Mouse (Mus musculus): ENCODE measurements around the gene Itprid2. TPM values are rescaled to one million over a fixed set of nuclear protein-coding genes. Genes with fewer than 3 reads are reported as not detected.

The Itprid2 gene
- total RNA-seq, 2 experiments from 2014 or later: 22.6 to 23.0 TPM

DNA sequence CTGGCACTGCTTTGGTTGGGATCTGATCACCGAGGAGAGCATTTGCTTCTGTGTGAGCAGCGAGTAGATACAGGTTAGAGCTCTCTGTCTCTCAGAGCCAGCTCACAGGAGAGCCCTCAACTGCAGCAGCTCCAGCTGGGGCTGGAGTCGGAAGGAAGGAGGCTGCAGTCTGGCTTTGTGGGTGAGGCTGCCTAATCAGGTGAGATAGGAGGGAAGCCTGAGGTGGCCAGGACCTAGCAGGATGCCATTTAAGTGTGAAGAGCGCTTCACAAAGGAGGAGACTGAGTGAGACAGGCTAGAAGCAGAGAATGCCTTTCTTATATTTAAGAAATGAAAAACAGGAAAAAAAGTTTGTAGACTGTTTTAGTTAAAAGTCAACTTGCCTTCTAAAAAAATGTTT lies 11.9 kb downstream of the Itprid2 start:
- intact Hi-C loops (cut with DNase I): loop anchor here (5.0 kb wide), 1 partner anchor 125 kb away; no protein-coding TSS in a partner anchor
- DNase-seq: no peak

DNA sequence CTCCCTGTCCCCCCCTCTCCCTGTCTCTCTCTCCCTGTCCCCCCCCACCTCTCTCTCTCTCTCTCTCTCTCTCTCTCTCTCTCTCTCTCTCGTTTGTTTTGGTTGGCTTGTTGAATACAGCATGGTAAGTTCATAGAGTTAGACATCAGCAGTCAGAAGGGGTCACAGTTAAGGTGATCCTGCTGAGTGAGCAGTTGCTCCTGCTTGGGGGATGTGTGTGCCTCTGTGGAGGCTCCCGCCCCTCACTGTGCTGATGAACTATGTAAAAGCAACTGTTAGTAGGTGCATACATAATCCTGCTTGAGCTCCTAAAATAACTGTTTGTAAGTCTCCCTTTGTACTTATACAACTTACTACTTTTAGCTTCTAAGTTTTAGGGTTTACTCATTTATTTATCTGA lies 12.6 kb downstream of the Itprid2 start:
- intact Hi-C loops (cut with DNase I): loop anchor here (5.0 kb wide), 1 partner anchor 125 kb away; no protein-coding TSS in a partner anchor
- DNase-seq: no peak

DNA sequence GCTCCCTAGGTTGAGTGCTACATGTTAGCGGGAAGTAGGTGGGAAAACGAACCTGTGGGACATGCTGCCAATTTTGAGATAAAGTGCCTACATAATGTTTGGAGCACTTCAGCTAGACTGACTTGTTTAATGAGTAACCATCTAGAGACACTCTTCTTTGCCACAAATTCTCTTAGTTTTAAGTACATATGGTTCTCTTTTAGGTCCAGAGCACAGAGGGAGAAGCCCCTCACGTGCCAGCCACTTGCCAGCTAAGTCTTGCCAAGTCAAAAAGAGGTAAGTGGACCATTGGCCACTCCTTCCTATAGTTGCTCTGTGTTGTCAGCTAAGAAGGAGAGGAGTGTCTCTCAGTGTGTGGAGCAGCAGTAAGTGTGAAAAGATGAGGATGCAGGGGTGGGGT lies 16.0 kb downstream of the Itprid2 start:
- intact Hi-C loops (cut with DNase I): no loop called here

DNA sequence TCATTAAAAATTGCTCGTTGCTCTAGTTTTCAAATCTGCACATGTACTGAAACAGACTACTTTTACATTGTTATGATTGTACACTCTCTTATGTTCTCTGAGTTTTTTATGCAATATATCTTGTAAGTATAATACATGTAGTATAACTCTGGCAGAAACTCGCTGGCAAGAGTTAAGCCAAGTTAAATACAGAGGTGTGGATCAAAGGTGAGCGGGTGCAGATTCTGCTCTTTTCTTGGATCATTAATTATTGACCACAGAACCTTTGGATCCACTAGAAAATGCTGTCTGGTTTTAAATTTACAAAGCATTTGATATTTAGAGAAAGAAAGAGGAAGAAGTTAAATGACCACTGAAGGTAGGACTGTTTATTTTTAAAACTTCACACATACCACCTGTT lies 16.5 kb downstream of the Itprid2 start:
- no peak for DNase-seq
- intact Hi-C loops (cut with DNase I): no loop called here

More for the DNA sequence above, 16.0 kb downstream of the Itprid2 start:
- no peak for DNase-seq

DNA sequence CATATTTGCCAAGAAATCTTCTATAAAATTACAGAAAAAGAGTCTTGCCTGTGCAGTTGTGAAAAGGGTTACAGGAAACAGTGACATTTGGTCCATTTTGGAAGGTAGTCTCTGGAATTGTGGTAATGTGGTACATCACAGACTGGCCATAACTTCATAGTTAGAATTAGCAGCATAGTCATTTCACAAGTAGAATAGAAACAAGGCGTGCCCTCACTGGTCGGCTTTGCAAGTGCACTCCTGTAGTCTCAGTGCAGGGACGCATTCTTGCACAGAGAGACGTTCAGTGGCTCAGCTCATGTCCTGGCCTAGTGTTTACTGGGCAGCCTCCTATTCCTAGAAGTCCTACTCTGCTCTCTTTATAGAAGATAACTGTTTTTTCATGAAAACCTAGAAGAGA lies 17.4 kb downstream of the Itprid2 start:
- intact Hi-C loops (cut with DNase I): no loop called here
- DNase-seq: no peak

DNA sequence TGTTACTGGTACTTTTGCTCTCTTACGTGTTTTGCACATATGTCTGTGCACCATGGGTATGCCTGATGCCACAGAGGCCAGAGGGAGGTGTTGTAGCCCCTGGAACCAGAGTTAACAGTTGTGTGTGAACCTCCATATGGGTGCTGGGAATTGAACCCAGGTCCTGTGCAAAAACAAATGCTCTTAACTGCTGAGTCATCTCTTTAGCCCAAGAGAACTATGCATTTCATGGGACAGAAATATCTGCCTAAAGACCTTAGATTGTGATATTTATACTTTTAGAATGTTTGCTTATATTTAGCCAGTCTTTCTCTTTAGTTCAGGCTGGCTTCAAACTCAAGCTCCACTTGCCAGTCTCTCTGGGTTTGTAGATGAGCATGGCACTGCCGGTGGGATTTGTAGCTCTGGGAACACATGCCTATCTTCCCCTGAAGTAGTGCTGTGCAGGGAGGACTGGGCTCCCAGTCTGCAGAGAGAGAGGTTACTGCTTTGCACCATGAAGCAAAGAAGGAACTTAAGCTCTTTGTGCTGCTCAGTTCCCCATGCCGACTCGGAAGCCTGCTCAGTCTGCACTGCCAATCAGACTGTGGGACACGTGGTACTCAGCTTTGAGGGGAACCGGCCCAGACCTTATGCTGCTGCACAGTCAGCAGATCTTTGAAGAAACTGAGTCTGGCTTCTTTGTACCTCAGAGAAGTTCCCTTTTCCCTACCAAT lies 18.1 kb downstream of the Itprid2 start:
- intact Hi-C loops (cut with DNase I): no loop called here
- no peak for DNase-seq

DNA sequence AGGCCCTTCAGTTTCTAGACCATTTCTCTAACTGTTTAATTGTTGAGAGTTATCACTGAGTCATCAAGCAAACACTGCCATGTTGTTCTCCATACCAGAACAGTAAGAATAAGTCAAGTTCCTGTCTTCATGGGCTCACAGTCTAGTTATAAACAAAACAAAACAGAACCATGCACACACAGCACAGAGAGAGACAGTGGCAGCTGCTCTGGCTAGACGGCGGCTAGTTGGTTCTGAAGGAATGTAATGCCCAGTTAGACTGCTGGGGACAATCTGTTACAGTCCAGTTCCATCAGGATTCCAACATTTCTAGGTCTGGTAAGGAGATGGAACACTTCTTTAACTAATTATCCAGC lies 18.6 kb downstream of the Itprid2 start:
- no peak for DNase-seq
- intact Hi-C loops (cut with DNase I): no loop called here

DNA sequence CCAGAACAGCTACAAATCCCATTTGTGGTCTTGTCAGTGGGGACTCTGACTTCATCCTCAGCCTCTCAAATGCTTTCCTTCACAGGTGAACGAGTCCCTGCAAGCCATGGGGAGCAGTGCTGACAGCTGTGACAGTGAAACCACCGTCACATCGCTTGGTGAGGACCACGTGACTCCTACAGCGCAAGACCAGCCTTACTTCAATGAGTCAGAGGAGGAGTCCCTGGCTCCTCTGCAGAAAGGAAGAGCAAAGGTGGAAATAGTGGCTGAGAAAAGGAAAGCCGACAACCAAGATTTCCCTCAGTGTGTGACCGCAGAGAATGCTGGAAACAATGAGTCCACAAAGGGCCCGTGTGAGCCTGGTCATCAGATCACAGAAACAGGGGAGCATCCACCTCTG lies 21.9 kb downstream of the Itprid2 start:
- DNase-seq: no peak
- intact Hi-C loops (cut with DNase I): no loop called here

DNA sequence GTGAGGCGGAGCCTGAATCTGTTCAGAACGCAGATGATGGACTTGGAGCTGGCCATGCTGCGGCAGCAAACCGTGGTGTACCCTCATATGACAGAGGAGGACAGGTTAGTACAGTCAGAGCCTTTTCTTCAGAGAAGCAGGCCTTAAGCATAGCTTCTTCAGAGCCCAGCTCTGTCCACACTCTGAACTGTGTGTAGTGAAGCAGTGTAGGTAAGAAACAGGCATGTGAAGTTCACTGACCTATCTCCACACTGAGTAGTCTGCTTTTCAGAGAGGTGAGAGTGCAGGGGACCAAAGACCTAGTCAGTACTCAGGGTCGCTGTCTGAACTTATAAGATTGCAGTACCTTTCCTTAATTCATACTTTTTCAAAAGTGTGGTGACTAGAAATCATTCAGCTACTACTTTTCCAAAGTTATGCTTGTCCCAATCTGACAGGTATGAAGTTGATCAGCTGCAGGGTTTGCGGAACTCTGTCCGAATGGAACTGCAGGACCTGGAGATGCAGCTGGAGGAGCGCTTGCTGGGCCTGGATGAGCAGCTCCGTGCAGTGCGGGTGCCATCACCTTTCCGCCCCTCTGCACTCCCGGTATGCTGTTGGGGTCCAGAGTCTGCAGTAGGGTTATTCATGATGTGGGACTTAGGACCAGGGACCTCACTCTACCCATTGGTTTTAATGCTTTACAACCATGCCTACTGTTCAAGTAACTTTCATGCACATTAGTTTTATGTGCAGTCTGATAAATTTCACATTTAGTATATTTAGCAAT lies 25.4 kb downstream of the Itprid2 start:
- intact Hi-C loops (cut with DNase I): no loop called here
- no peak for DNase-seq

DNA sequence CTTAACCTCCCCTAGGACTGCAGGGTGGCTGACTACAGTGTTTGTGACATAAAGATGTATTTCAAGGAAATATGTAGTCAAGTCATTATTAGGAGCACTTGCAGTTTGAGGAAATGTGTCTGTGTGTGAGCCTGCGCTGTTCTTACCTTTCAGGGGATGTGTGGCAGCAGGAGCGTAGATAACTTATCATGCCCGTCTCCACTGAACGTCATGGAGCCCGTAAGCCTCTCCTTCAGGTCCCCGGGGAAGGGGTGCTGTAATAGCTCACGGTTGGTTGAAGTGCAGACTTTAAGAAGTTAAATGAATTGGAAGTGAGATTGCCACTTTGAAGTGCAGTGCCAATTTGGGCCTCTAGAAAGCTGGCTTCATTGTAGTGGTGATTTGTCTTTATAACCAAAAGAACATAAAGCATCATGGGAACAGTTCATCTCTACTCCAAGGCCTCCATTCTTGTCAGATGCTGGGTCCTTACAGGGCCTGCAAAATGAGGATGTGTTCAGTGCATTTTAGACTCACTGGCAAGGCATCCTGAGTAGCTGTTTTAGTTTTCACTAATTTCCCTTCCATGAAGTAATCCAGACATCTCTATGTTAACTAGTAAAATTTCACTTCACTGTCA lies 26.4 kb downstream of the Itprid2 start:
- intact Hi-C loops (cut with DNase I): no loop called here

DNA sequence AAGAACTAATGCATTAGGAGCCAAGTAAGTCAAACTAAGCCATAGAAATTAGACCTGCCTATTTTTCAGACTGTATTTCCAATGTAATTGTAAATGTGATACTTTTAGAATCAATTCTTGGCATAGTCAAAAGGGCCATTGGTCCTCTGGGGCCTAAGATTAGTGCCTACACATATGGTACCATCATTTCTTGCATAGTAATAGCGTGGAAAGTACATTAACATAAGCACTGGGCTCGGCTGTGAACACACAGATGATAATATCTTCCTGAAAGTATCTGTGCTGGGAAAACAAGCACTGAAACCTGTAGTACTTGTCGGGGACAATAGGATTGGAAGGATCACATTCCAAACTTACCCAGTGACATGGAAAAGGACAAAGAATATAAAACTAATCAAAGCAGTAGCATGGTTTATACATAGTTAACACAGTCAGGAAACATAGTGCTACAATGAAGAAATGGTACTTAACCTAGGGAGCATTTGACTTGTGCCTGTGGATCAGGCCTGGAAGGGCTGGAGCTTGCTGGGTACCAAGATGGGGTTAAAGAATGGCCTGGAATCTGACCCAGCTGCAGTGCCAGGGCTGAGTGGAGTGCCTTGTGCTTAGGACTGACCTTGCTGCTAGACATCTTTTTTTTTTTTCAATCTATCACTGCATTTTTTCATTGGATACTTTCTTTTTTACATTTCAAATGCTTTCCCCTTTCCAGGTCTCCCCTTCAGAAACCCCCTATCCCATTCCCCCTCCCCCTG lies 29.6 kb downstream of the Itprid2 start:
- intact Hi-C loops (cut with DNase I): no loop called here
- no peak for DNase-seq

More for the DNA sequence above, 26.4 kb downstream of the Itprid2 start:
- no peak for DNase-seq

DNA sequence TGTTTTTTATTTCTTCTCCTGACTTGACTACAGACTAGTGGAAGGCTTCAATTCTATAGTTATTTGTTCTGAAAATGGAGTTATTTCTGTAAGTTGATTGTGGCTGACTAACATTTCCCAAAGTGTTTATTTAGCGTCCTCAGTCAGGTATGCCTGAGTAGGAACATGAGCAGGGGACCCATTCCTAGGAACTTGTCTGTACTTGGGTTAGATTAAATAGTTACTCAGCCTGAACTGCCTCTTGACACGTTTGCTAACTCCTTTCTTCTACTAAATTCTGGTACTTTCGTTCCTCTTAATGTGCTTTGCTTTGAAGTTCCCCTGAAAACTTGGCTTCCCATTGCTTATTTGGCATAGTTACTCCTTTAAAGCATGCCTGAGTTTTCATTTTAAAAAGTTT lies 30.3 kb downstream of the Itprid2 start:
- no peak for DNase-seq
- intact Hi-C loops (cut with DNase I): no loop called here

DNA sequence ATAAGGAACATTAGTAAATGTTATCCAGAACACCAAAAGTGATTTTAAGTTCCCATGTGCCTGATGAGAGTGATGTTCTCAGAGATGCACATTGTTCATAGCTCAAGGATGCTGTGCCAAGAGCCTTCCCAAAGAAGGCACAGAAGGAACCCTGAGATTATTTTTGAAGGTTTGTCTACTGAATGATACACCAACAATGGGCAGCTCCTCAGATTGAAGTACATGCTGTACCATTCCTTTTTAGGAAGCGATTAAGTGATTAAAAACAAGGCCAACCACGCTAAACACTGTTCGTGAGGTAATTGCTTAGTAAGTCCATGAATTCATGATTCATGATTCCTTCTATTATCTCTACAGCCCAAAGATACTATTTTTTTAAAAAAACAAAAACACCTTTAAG lies 40.1 kb downstream of the Itprid2 start:
- no peak for DNase-seq
- intact Hi-C loops (cut with DNase I): no loop called here

DNA sequence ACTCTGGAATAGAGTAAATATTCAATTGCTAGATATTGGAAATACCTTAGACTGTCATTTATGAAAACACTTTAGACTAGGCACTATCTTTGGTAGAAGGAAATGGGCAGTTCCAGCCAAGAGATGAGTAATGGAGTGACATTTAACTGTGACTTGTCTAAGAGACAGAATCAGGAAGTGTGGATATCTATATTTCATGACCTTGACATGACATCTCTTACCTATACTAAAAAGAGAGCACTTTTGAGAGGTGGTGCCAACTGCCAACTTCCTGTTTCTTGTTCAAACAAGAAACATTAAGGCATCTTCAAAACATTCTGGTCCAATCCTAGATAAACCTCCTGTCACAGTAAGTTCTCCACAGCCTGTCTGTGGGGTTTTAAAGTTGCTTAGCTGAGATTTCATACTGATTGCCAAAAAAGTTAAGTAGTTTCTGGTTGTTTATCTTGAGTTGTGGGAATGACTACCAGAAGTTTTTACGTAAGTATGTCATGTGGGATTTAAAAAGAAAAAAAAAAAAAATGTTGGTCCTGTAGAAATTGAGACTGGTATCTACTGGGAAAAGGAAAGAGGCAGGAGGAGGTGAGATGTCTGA lies 42.6 kb downstream of the Itprid2 start:
- no peak for DNase-seq
- intact Hi-C loops (cut with DNase I): no loop called here

DNA sequence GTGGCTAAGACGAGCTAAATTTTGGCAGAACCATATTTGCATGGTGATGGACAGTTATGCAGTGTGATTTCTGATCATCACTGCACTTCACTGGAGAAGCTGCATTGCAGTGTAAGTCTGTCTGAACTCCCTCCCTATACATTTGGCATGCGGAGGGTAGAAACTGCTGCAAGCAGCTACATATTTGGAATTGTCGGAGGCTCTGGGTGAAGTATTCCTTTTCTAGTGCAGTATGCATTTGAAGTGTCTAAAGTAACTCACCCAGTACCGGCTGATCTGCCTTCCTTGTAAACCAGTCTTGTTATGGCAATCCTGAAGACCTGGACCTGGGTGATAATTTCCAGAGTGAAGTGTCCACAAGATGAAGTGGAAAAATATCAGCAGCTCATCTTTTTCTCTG lies 46.5 kb downstream of the Itprid2 start:
- no peak for DNase-seq
- intact Hi-C loops (cut with DNase I): no loop called here

DNA sequence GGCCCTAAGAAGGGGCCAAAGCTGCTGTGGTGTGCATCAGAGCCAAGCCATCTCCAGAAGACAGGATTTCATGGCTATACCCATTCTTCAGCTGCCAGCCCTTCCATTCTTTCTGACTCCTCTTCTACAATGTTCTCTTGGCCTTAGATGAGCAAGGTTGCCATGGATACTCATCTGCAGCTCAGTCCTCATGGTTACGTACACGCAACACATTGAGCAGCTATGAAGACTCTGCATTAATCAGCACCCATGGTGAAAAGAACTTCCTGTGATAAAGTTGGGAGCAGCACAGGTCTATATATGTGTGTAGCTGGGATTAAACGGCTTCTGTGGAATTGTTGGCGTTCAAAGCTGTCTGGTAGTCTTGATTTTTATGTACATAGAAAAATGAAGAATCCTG lies 48.1 kb downstream of the Itprid2 start:
- no peak for DNase-seq
- intact Hi-C loops (cut with DNase I): no loop called here

DNA sequence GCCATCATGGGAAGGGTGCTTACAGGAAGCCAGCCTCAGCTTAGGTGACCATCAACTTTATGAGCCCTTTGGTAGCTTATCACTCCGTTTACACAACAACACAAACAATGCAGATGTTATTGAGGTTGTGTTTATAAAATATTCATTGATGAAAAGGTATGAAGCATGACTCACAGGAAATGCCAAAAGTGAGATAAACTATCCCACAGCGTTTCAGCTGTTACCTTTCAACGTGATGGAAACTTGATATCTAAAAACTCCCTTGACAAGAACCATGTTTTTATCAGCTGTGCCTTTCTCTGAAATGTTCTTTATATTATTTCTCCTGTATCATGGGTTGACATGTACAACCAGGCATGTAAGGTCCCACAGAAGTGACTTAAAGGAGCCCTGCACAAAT lies 55.7 kb downstream of the Itprid2 start:
- DNase-seq: no peak
- intact Hi-C loops (cut with DNase I): no loop called here

DNA sequence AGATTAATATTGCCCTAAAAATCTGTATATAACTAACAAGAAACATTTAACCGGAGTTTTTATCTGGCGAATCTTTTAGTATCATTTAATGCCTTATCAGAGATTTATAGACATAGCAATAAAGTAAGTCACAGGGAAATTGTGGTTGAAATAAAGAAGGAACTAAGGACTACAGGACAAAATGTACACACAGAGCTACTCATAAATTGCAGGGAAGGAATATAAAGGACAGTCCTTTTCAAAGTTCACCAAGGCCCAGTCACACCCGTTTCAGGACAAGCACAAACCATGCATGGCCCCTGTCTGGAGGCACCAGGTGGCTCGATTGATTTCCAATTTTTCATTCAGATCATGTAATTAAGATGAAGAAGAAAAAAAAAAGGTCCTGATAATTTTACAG lies 60.0 kb downstream of the Itprid2 start:
- intact Hi-C loops (cut with DNase I): no loop called here
- no peak for DNase-seq

DNA sequence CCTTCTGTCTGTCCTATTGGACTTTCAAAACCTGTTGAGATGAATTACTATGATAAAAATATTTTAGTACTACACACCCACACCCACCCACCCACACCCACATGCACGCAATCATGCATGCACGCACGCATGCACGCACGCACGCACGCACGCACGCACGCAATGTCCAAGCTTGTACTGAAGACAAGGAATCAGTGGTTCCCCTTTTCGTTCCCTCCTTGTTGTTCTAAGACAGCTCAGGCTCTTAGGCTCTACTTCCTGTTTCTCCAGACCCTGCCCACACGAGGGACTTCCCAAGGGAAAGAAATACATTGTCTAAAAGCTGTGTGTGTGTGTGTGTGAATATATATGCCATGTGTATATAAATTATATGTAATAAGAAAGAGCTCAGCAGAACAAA lies 60.8 kb downstream of the Itprid2 start:
- DNase-seq: no peak
- intact Hi-C loops (cut with DNase I): no loop called here

DNA sequence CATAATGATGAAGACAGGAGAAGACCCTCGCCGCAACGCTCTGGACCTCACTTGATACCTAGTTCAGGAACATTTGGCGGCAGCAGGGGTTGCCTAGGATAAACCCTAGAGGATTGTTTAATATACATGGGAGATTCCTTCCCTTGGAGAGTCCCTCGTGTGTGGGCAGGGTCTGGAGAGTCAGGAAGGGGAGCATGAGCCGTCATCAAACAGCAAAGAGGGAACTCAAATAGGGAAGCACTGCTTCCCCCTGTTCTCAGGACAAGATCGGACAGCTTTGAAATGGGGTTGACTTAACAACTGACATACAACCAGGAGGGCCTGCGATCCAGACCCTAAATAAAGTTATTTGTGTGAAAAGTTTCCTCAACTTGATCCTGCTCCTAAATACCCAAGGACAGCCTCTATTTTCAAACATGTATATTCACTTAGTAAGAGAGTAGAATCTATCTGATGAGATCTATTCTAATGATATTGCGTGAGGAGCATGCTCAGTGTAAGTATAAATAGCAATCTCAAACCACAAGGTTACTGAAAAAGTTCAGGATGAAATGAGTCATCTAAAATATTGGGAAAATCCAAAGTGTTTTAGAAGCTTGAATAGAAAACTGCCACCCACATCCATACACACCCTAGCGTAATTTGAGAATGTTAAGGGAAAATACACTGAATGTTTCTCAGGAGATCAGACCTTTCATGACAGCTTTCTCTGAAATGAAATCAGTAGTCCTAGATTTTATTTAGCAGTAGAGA lies 61.5 kb downstream of the Itprid2 start:
- peak in 1 of 2 experiments; percentile 7 for DNase-seq
- intact Hi-C loops (cut with DNase I): no loop called here

Measured in heart, postnatal 36 days (tissue).